Mouse (Mus musculus) bone marrow macrophage, adult 2 months (primary cell): ENCODE measurements around the gene Ncbp1. TPM values are rescaled to one million over a fixed set of nuclear protein-coding genes. Genes with fewer than 3 reads are reported as not detected.
"Not testable (repeated sequence)": the region's sequence is repeated elsewhere in the genome, so short reads cannot be mapped to it uniquely, and the experiment has no call there.

Experiments
- H3K27ac ChIP-seq: 2 replicates; pipeline ENCODE4 v1.5.1; 2012; ENCODE audit warnings: low read depth, low read length; ENCODE audit not compliant: insufficient read depth
- H3K4me1 ChIP-seq: 2 replicates; pipeline ENCODE4 v1.6.1; 2012; ENCODE audit warnings: low read length; ENCODE audit not compliant: control insufficient read depth, insufficient read depth
- H3K4me3 ChIP-seq: 2 replicates; pipeline ENCODE4 v1.5.1; 2012; ENCODE audit warnings: mild to moderate bottlenecking, low read length, moderate library complexity; ENCODE audit not compliant: insufficient read depth
- CTCF ChIP-seq: IDR thresholded peaks from 2 replicates; pipeline ENCODE4 v1.5.1; 2012; ENCODE audit warnings: low read depth, mild to moderate bottlenecking, low read length, moderate library complexity
- POLR2A ChIP-seq: IDR thresholded peaks from 2 replicates; pipeline ENCODE4 v1.6.1; 2012; ENCODE audit warnings: mild to moderate bottlenecking, low read depth, low read length, borderline replicate concordance
- polyA plus RNA-seq: library from polyadenylated mRNA; stranded (reverse); fragments of >200 nt; gene quantifications from 2 replicates; pipeline ENCODE4 v1.2.4, GENCODE M21; 2012; ENCODE audit not compliant: missing spikeins, insufficient read depth, insufficient read length

The Ncbp1 gene
- polyA plus RNA-seq, 1 experiment: 24.5 TPM

DNA sequence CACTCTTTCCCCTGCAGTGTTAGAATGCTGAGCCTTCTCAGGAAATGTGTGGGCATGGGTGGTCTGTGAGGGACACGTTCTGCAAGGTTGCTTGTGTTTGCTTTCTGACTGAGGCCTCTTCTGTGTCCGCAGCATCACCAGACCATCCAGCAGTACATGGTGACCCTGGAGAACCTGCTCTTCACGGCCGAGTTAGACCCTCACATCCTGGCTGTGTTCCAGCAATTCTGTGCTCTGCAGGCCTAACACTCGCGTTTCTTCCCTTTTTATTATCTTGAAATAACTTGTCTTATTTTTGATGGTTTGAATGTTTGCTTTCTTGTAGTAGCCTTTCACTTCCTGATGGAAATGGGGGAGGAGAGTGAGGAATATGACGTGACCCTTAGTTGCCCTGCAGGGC is 33.3 kb downstream of the Ncbp1 start:
- no peak overlapping the region for H3K27ac ChIP-seq
- H3K4me1 ChIP-seq: no peaks in the 10 kb centered on the region
- TF ChIP-seq POLR2A (no peak), CTCF (no peak)
- no peak overlapping the region for H3K4me3 ChIP-seq

- Histone ChIP-seq H3K27ac (no peak overlapping the region), H3K4me3 (no peak overlapping the region), H3K4me1 (no peaks in the 10 kb centered on the region)
- TF ChIP-seq CTCF: no peak
- no peak for TF ChIP-seq POLR2A
Observed at GRCm38 (mm10) chr4:46176313-46176712, 37.9 kb downstream of the Ncbp1 start.

DNA sequence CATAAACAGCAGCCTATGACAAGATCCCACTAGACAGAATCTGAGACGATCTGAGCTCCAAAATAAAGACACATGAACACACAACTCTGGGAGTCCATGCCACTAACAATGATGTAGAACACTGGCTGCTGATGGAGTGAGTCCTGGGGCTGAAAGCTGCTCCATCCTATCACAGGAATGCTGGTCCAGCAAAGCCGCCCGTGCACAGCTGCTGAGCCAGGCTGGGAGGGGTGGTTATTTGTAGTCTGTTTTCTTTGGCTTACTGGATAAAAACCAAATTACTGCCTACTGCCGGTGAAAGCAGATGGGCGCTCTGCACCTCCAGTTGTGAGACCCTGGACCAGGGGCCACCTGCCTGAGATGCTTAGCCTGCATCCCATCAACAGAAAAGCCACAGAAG is 38.6 kb downstream of the Ncbp1 start:
- TF ChIP-seq POLR2A (no peak), CTCF (no peak)
- Histone ChIP-seq H3K27ac (no peak overlapping the region), H3K4me3 (no peak overlapping the region), H3K4me1 (no peaks in the 10 kb centered on the region)

DNA sequence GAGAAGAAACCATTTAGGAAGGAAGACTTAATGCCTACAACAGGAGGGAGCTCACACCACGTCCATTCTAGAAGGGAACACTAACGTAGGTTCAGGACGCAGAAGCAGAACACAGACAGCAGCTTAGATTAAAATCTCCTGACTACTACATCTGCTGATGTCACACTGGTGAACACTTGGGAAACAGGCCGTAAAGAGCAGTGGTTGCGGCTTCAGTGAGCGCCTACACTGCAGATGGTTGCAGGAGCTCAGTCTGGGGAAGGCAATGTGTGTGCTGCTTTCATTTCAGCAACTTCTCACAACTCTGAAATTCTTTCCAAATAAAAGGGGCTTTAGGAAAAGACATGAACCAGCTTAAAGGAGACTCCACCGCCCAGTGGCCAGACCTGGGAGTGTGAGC is 39.1 kb downstream of the Ncbp1 start:
- Histone ChIP-seq H3K4me1 (no peaks in the 10 kb centered on the region), H3K4me3 (no peak overlapping the region)
- no peak for TF ChIP-seq POLR2A
- no peak for TF ChIP-seq CTCF

GRCm38 (mm10) chr4:46181168-46181567 is 42.8 kb downstream of the Ncbp1 start:
- TF ChIP-seq CTCF (no peak), POLR2A (no peak)
- Histone ChIP-seq H3K4me3 (no peak overlapping the region), H3K4me1 (no peaks in the 10 kb centered on the region), H3K27ac (no peak overlapping the region)

More for the DNA sequence above, 39.1 kb downstream of the Ncbp1 start:
- no peak overlapping the region for H3K27ac ChIP-seq

GRCm38 (mm10) chr4:46182181-46182580 is 43.8 kb downstream of the Ncbp1 start:
- TF ChIP-seq CTCF: no peak
- no peak for TF ChIP-seq POLR2A
- H3K4me3 ChIP-seq: no peak overlapping the region
- no peaks in the 10 kb centered on the region for H3K4me1 ChIP-seq
- H3K27ac ChIP-seq: no peak overlapping the region

DNA sequence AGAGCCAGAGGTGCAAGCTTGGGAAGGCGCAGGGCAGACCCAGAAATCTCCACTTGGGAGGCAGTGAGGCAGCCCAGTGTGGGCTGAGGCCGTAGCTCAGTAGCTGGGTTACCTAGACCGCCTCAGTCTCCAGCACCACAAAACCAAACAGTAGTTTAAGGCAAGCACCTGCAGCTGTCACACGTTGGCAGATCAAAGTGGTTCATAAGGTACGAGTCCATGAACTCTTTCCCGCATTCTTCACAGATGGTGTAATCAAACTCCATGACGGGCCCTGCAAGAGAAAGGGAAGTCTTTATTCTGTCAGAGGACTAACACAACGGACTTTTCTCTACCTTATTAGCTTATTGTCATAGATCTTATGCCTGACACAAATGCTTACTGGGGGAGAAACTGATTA is 47.0 kb downstream of the Ncbp1 start:
- Histone ChIP-seq H3K4me3 (no peak overlapping the region), H3K4me1 (no peaks in the 10 kb centered on the region), H3K27ac (no peak overlapping the region)
- TF ChIP-seq CTCF (no peak), POLR2A (no peak)

- H3K4me1 ChIP-seq: no peaks in the 10 kb centered on the region
- no peak for TF ChIP-seq POLR2A
- TF ChIP-seq CTCF: no peak
- no peak overlapping the region for H3K4me3 ChIP-seq
- H3K27ac ChIP-seq: no peak overlapping the region
Observed at GRCm38 (mm10) chr4:46185890-46186289, 47.5 kb downstream of the Ncbp1 start.

- Histone ChIP-seq H3K4me3 (no peak overlapping the region), H3K4me1 (no peaks in the 10 kb centered on the region), H3K27ac (no peak overlapping the region)
- TF ChIP-seq CTCF (no peak), POLR2A (no peak)
Observed at GRCm38 (mm10) chr4:46186466-46186865, 48.1 kb downstream of the Ncbp1 start.

GRCm38 (mm10) chr4:46192011-46192410 is 53.6 kb downstream of the Ncbp1 start:
- not testable (repeated sequence) for H3K27ac ChIP-seq, H3K4me1 ChIP-seq, H3K4me3 ChIP-seq

DNA sequence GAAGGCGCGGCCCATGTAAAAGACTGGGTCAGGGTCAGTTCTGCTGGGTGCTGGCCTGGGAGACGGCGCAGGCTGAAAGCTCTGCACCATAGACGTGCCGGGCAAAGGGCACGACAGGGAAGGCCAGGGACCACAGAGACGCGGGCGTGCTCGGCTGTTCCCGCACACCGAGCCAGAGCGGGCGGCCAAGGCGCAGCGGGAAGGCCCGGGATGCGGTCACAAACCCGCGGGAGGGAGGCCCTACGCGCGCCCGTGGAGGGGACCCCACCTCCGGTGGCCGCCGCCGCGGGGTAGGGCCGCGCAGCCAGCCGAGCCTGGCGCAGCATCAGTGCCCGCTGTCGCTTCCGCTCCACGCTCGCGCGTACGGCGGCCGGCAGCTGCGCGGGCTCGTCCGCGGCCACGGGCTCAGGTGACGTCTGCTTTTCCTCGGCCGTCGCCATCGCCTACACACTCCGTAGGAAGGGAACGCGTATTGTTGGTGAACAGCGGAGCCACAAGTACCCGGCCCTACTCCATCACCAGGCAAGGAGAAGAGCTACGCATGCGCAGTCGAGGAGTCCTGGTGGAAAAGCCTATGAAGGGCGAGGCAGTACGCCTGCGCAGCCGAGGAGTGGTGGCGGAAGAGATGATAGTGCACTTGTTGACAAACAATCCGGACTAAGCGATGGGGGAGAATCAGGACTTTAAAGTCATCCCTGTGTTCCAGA is 57.5 kb downstream of the Ncbp1 start, which contains the start of gene Xpa:
Xpa (minus strand) TSS at position 531 of the 707 bp plus-strand sequence.
- TF ChIP-seq POLR2A (no peak), CTCF (no peak)
- Histone ChIP-seq H3K27ac (peak within 1 kb of the TSS; percentile 26; the same call in 1 of the 2 replicates), H3K4me3 (peak within 1 kb of the TSS; percentile 76), H3K4me1 (peaks cover 10% of the 10 kb centered on the region)
